Mouse (Mus musculus): ENCODE measurements at regions not wholly inside any gene's neighbourhood (a gene's known extent, or its start where the extent isn't known, plus 50 kb on each side); places are given as distances from the start of the nearest gene placed in this dataset.
"Not testable (repeated sequence)": the region's sequence is repeated elsewhere in the genome, so short reads cannot be mapped to it uniquely, and the experiment has no call there.

GRCm38 (mm10) chr6:67954570-67954969, 419.0 kb upstream of the Tacstd2 start:
- not testable (repeated sequence) for DNase-seq (ENCODE audit: low read depth, low spot score)

DNA sequence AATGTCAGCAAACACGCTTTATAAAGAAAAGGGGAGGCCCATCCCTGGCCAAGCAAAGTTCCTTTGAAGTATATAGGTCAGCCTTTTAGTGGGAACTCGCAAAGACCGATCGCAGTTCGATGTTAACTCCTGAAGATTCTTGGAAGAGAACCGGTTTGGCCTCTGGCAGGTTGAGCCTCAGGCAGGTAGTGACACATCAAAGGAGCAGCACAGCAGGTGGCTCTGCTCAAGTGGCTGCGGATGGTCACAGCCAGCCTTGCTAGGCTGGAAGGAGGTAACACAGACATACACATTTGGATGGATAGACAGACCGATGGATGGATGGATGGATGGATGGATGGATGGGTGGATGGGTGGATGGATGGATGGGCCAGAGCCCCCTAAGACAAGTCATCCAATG, 395.9 kb upstream of the Tacstd2 start:
- DNase-seq (ENCODE audit: low read depth, low spot score), result not testable (repeated sequence)

DNA sequence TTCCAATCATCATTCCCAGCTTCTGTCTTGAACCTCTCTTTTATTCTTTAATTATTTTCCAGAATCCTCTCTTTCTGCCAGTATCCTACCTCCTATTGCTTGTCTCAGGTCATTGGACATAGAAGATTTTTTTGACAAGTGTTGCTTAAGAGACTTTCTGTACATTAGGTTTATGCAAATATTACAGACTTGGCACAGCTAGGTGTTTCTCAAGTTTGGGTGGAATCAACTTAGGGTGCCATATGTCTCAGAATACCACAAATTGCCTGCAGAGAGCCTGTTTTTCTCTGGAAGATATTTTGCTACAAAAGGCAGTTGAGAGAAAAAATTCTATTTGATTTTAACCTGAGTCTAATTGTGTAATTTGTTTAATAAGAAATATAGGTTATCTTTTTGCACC, 386.9 kb upstream of the Tacstd2 start:
- DNase-seq (ENCODE audit: low read depth, low spot score), result no peak

DNA sequence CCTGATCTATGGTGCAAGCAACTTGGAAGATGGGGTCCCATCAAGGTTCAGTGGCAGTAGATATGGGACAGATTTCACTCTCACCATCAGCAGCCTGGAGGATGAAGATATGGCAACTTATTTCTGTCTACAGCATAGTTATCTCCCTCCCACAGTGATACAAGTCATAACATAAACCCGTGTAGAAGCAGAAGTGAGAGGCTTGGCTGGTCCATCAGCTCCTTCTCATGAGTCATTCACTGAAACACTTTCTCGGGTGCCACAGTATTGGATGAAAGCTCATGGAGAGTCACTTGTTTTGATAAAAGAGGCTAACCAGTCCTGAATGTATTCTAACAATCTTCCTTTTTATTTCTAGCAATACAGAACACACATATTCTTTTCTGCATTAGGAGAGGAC, 378.3 kb upstream of the Tacstd2 start:
- DNase-seq (ENCODE audit: low read depth, low spot score), result no peak

GRCm38 (mm10) chr6:67913309-67913708, 377.7 kb upstream of the Tacstd2 start:
- no peak for DNase-seq (ENCODE audit: low read depth, low spot score)

DNA sequence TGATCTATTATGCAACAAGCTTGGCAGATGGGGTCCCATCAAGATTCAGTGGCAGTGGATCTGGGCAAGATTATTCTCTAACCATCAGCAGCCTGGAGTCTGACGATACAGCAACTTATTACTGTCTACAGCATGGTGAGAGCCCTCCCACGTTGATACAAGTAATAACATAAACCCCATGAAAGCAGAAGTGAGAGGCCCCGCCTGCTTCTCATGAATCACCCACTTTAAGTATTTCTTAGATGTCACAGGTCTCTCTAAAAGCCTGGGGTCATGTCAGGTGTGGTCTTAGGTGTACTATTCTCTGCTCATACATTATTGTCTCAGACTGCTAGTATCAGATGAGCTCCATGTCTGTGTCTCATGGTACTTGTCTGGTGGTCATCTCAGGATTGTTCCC, 360.9 kb upstream of the Tacstd2 start:
- DNase-seq (ENCODE audit: low read depth, low spot score), result no peak

GRCm38 (mm10) chr6:67895858-67896257, 360.3 kb upstream of the Tacstd2 start:
- DNase-seq (ENCODE audit: low read depth, low spot score), result no peak

- no peak for DNase-seq (ENCODE audit: low read depth, low spot score)
Observed at GRCm38 (mm10) chr6:67887586-67887985, 352.0 kb upstream of the Tacstd2 start.

GRCm38 (mm10) chr6:67884893-67885292, 349.3 kb upstream of the Tacstd2 start:
- no peak for DNase-seq (ENCODE audit: low read depth, low spot score)

DNA sequence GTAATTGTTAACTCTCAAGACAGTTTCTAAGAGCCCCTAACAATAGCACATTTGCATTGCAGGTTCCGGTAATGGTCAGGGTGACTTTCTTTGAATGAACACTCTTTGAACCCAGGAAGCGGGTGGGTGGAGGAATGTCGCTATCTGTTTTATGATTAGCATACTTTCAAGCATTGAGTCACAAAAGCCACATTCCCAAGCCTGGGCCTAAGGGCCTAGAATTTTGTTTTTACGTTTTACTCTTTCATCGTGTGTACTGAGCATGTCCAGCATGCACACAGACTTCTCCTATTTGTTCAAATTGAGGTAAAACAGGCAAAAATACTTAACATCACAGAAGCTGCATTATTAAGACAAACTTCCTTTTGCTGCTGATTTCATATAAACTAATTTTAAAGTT, 345.9 kb upstream of the Tacstd2 start:
- DNase-seq (ENCODE audit: low read depth, low spot score), result not testable (repeated sequence)

DNA sequence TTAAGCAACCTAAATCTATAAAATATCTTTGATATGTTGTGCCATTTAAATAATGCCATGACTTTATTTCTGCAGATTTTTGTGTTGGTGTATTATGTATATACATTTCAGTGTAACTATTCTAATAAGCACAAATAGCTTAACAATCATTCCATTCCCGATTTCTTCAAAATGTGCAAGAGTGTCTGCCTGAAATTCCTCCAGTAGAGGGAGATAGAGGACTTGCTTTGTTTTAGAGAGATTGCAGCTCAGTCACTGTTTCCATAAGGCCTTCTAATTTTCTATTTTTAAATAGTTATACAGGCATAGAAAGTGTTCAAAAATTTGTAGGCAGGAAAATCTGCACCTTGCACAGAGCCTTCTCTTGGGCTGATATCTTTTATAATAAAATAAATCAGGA, 322.3 kb upstream of the Tacstd2 start:
- not testable (repeated sequence) for DNase-seq (ENCODE audit: low read depth, low spot score)

DNA sequence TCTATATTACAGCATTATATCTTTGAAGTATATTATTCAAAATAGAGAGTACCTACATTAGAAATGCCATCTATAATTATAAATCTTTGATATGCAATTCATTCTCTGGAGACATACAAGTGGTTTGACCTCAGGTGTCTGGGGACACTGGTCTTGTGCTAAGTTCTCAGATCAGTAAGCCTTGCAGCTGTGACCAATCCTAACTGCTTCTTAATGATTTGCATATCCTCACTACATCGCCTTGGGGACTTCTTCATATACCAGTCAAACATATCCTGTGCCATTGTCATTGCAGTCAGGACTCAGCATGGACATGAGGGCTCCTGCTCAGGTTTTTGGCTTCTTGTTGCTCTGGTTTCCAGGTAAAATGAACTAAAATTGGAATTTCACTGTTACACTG, 303.9 kb upstream of the Tacstd2 start:
- DNase-seq (ENCODE audit: low read depth, low spot score), result not testable (repeated sequence)

DNA sequence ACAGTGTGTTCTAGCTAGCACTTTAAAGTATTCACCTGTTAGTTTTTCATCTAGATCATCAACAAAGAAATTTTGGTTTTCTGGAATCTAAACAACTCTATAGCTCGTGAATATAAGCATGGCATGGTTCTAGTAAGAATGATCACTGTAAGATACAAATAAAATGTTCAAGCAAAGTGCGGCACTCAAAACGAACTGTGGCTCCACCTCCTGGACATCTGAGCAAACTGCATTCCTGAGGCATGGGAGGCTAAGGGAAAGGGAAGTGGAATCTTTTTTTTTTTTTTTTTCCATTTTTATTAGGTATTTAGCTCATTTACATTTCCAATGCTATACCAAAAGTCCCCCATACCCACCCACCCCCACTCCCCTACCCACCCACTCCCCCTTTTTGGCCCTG, 276.9 kb upstream of the Tacstd2 start:
- peak; percentile 1 for DNase-seq (ENCODE audit: low read depth, low spot score)

DNA sequence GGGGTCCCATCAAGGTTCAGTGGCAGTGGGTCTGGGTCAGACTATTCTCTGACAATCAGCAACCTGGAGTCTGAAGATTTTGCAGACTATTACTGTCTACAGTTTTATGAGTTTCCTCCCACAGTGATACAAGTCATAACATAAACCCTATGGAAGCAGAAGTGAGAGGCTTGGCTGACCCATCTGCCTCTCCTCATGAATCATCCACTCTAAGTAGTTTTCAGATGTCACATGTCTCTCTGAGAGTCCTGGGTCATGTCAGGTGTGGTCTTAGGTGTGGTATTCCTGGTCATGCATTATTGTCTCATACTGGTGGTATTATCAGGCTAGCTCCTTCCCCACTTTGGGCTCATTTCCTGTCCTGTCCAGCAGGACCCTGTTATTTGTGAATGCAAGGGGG, 255.8 kb upstream of the Tacstd2 start:
- no peak for DNase-seq (ENCODE audit: low read depth, low spot score)

DNA sequence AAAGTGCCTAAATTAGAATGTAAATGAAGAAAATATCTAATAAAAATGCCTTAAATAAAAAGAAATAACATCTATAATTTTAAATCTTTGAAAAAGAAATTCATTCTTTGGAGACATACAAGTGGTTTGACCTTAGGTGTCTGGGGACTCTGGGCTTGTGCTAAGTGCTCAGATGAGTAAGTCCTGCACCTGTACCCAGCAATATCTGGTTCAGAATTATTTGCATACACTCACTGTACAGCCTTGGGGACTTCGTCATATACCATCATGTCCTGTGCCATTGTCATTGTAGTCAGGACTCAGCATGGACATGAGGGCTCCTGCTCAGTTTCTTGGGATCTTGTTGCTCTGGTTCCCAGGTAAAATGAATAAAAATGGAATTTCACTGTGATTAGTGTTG, 255.1 kb upstream of the Tacstd2 start:
- DNase-seq (ENCODE audit: low read depth, low spot score), result no peak

- DNase-seq (ENCODE audit: low read depth, low spot score), result no peak
Observed at GRCm38 (mm10) chr6:67787091-67787765, 251.6 kb upstream of the Tacstd2 start.

- no peak for DNase-seq (ENCODE audit: low read depth, low spot score)
Observed at GRCm38 (mm10) chr6:67778883-67779282, 243.3 kb upstream of the Tacstd2 start.

DNA sequence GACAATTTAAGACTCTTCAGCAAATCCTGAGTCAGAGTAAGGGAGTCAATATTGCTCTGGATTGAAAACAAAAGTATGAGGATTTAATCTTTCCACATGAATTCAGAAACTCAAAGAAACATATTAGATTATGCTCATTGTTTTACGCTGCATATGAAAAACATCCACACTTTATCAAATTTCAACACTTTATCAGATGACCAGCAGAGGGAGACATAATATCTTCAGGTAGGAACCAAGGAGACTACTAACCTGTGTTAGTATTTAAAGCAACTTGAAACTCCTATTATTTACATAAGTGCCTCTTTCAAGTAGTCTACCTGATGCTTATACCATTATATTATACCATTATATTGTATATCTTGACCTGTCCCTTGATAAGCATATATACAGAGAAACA, 218.5 kb upstream of the Tacstd2 start:
- DNase-seq (ENCODE audit: low read depth, low spot score), result not testable (repeated sequence)

DNA sequence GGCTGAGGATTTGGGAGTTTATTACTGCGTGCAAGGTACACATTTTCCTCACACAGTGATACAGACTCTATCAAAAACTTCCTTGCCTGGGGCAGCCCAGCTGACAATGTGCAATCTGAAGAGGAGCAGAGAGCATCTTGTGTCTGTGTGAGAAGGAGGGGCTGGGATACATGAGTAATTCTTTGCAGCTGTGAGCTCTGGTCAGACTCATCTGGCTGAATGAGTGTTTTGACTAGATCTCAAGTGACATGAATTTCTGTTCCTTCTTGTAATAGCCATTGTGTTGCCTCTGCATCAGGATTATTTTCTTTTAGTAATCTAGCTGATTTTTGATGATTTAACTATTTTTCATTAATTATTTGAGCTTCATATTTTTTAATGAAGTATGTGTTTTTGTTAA, 190.0 kb upstream of the Tacstd2 start:
- no peak for DNase-seq (ENCODE audit: low read depth, low spot score)

DNA sequence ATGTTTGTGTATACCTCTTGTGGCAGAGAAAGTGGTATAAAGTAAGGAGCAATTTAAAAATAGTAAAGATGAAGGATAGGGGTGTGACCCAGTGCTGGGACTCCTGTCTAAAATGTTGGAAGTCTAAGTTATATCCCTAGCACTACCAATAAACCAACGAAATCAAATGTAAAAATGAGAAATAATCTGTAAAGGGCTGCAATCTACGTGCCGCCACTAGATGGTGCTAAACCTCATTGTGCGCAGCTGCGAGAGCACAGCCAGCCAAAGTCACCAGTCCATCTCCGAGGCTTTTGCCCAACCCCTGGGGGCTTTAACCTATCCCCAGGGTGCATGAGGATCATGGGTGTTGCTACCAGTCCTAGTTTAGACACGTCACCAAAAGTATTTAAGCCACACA, 163.4 kb upstream of the Tacstd2 start:
- not testable (repeated sequence) for DNase-seq (ENCODE audit: low read depth, low spot score)

GRCm38 (mm10) chr6:67690997-67691396, 155.4 kb upstream of the Tacstd2 start:
- not testable (repeated sequence) for DNase-seq (ENCODE audit: low read depth, low spot score)

DNA sequence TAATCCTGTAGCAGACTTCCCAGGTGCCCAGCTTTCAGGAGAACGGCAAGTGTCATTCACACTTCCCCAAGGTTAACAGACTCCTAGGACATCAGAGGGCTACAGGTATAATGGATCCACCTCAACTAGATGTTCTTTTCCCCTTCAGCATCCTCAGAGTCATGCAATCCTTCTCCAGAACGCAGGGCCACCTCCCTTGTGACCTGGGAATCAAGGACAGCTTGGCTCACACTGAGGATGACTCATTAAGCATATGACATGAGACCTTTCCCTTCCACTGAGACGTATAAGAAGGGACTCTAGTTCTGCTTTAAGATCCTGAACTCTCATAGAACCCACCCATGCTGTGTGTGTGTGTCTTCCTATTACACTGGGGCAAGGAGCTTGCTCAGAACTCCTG, 147.5 kb upstream of the Tacstd2 start:
- DNase-seq (ENCODE audit: low read depth, low spot score), result not testable (repeated sequence)

DNA sequence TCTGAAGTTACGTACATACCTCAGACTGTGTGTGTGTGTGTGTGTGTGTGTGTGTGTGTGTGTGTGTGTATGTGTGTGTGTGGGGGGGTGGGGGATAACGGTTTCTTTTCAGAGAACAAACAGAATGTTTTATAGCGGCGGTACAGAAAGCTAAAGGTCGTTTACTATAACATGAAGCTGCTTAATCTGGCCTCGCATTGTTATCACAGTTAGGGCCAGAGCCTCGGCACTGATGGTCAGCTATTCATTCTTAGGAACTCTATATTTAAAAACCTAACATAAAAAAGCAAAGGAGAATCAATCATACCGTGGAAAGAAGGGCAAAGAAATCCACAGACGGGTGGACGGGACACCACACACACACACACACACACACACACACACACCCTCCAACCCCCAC, 146.0 kb upstream of the Tacstd2 start:
- not testable (repeated sequence) for DNase-seq (ENCODE audit: low read depth, low spot score)

GRCm38 (mm10) chr6:67679106-67679505, 143.5 kb upstream of the Tacstd2 start:
- not testable (repeated sequence) for DNase-seq (ENCODE audit: low read depth, low spot score)
